Mouse (Mus musculus) heart, adult 2 months (tissue): Measurements from ENCODE around the gene Lin7a.

ENCODE experiments used
- CTCF ChIP-seq: fragments of 200-600 bp; IDR thresholded peaks from 2 replicates; pipeline ENCODE4 v1.8.1; 2022; ENCODE audit warnings: antibody characterized with exemption, mild to moderate bottlenecking, moderate library complexity
- EP300 ChIP-seq: fragments of 200-500 bp; IDR thresholded peaks from 2 replicates; pipeline ENCODE4 v1.6.1; 2011; ENCODE audit warnings: low read depth, low read length, control low read depth; ENCODE audit not compliant: insufficient read depth

GRCm38 (mm10) chr10:107244691-107245530, 26.6 kb upstream of the Lin7a start:
- no peak for TF ChIP-seq CTCF
- TF ChIP-seq EP300: no peak
